Mouse (Mus musculus) embryonic facial prominence, embryonic 15.5 days (tissue): ENCODE data around the gene Pnn. TPM values are rescaled to one million over a fixed set of nuclear protein-coding genes. Genes with fewer than 3 reads are reported as not detected.

Source experiments
- polyA plus RNA-seq: library from polyadenylated mRNA; unstranded; fragments of >200 nt; fragmentation: Nextera tagmentation; extraction: Ambion mirVana; gene quantifications from 2 replicates; pipeline ENCODE4 v1.2.1, GENCODE M21; 2015

Pnn gene
- polyA plus RNA-seq, 1 experiment from 2014 or later, result 93.2 TPM

Other genes with a start within 250 kb of the Pnn start
- gene Sec23a, start 54.9 kb upstream of the Pnn start, polyA plus RNA-seq, result 85.1 and 87.9 TPM in 2 replicates
- gene Gemin2, start 53.5 kb upstream of the Pnn start, polyA plus RNA-seq, result 23.6 and 26.4 TPM in 2 replicates
- 88.8 and 92.8 TPM in 2 replicates for gene Trappc6b, start 5.4 kb upstream of the Pnn start, polyA plus RNA-seq
- 58.2 and 59.0 TPM in 2 replicates for gene Mia2, start 28.9 kb downstream of the Pnn start, polyA plus RNA-seq
- 7.9 and 9.4 TPM in 2 replicates for gene Fbxo33, start 152.8 kb downstream of the Pnn start, polyA plus RNA-seq